Mouse (Mus musculus) limb, embryonic 14.5 days (tissue): Measurements from ENCODE around the gene Cmah. TPM values are rescaled to one million over a fixed set of nuclear protein-coding genes. Genes with fewer than 3 reads are reported as not detected.

Experiments
- ATAC-seq: fragments of 200-750 bp; cut with Nextera tagmentation; 2 replicates; pipeline ENCODE4 v1.8.0; 2017; ENCODE audit warnings: low read depth, moderate number of reproducible peaks, moderate TSS enrichment; ENCODE audit not compliant: low FRiP score
- DNase-seq: peaks from one replicate; pipeline ENCODE4 v3.0.0-alpha.2; 2015; ENCODE audit warnings: low spot score
- H3K27ac ChIP-seq: fragments of 300-500 bp; sonication (generic); replicated peaks from 2 replicates; pipeline ENCODE4 v1.5.1; 2014; ENCODE audit warnings: low read depth, mild to moderate bottlenecking, low read length, moderate library complexity, mixed read lengths
- H3K27me3 ChIP-seq: fragments of 300-500 bp; sonication (generic); 2 replicates; pipeline ENCODE4 v1.6.1; 2014; ENCODE audit warnings: low read length, mixed read lengths; ENCODE audit not compliant: control insufficient read depth, insufficient read depth
- H3K36me3 ChIP-seq: fragments of 300-500 bp; sonication (generic); 2 replicates; pipeline ENCODE4 v1.6.1; 2014; ENCODE audit warnings: mild to moderate bottlenecking, low read length, moderate library complexity, mixed read lengths; ENCODE audit not compliant: control insufficient read depth, insufficient read depth
- H3K4me1 ChIP-seq: fragments of 300-500 bp; sonication (generic); 2 replicates; pipeline ENCODE4 v1.6.1; 2014; ENCODE audit warnings: antibody characterized with exemption, low read length, mixed read lengths; ENCODE audit not compliant: control insufficient read depth, insufficient read depth
- H3K4me2 ChIP-seq: fragments of 300-500 bp; sonication (generic); replicated peaks from 2 replicates; pipeline ENCODE4 v1.6.1; 2014; ENCODE audit warnings: low read depth, mild to moderate bottlenecking, low read length, moderate library complexity; ENCODE audit not compliant: severe bottlenecking
- H3K4me3 ChIP-seq: fragments of 300-500 bp; sonication (generic); replicated peaks from 2 replicates; pipeline ENCODE4 v1.5.1; 2014; ENCODE audit warnings: low read length
- H3K9ac ChIP-seq: fragments of 300-500 bp; sonication (generic); 2 replicates; pipeline ENCODE4 v1.6.1; 2014; ENCODE audit warnings: mild to moderate bottlenecking, low read depth, low read length, moderate library complexity; ENCODE audit not compliant: severe bottlenecking
- H3K9me3 ChIP-seq: fragments of 300-500 bp; sonication (generic); 2 replicates; pipeline ENCODE4 v1.6.1; 2016; ENCODE audit warnings: low read length; ENCODE audit not compliant: control insufficient read depth
- POLR2A ChIP-seq: fragments of 200-500 bp; IDR thresholded peaks from 2 replicates; pipeline ENCODE4 v1.8.0; 2012; ENCODE audit warnings: inconsistent platforms, mild to moderate bottlenecking, moderate library complexity, borderline replicate concordance; ENCODE audit not compliant: insufficient read depth, insufficient read length; ENCODE audit errors: extremely low read depth
- WGBS: fragments of 180-500 bp; shearing (Covaris S2); extraction: QIAGEN DNeasy Blood & Tissue Kit; methylation state at CpG from one replicate; pipeline ENCODE4 v1.1.7; 2014; 5-methylcytosine and 5-hydroxymethylcytosine counted together
- polyA plus RNA-seq, 2 experiments: library from polyadenylated mRNA; depleted of rRNA in 1 of 2; stranded (reverse) in 1 of 2; unstranded in 1 of 2; fragments of >200 nt; fragmentation: Nextera tagmentation in 1 of 2; extraction: Ambion mirVana in 1 of 2; gene quantifications; 2 replicates each; pipeline versions ENCODE4 v1.2.1 to v1.2.3; 2012 to 2014

Gene Cmah
- polyA plus RNA-seq, 2 experiments = 0.30 to 0.48 TPM

DNA sequence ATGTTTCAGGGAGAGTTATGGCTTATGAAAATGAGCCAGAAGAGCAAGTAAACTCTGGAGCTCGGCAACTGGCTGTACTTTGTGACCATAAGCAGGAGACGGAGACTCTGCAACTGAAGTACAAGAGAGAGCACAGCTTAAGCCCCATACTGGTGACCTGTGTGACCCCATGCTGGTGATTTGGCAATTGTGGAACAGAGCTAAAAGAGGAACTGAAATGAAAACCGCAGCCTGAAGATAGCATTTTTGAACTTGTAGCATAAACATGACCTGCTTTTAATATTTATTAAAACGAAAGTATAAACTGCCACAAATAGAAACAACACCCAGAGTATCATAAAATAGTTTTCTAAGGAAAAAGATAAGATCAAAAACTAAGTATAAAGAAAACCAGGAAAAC lies 117.5 kb downstream of the Cmah start:
- H3K4me2 ChIP-seq = no peak overlapping the region
- no peaks in the 10 kb centered on the region for H3K4me1 ChIP-seq
- H3K9me3 ChIP-seq = no peaks in the 10 kb centered on the region
- H3K36me3 ChIP-seq = no peaks in the 10 kb centered on the region
- WGBS = 64% methylated on average over 4 of the region's 4 CpGs
- DNase-seq (no peak), ATAC-seq (no peak)
- no peak overlapping the region for H3K4me3 ChIP-seq
- H3K27me3 ChIP-seq = no peaks in the 10 kb centered on the region
- H3K27ac ChIP-seq = no peak overlapping the region
- H3K9ac ChIP-seq = no peak overlapping the region
- no peak for TF ChIP-seq POLR2A

GRCm38 (mm10) chr13:24445166-24445565 lies 118.0 kb downstream of the Cmah start:
- 86% methylated on average over 3 of the region's 3 CpGs for WGBS
- ATAC-seq (no peak), DNase-seq (no peak)
- Histone ChIP-seq H3K36me3 (no peaks in the 10 kb centered on the region), H3K27me3 (no peaks in the 10 kb centered on the region), H3K4me2 (no peak overlapping the region), H3K4me1 (no peaks in the 10 kb centered on the region), H3K27ac (no peak overlapping the region), H3K9me3 (no peaks in the 10 kb centered on the region), H3K9ac (no peak overlapping the region), H3K4me3 (no peak overlapping the region)
- TF ChIP-seq POLR2A = no peak

DNA sequence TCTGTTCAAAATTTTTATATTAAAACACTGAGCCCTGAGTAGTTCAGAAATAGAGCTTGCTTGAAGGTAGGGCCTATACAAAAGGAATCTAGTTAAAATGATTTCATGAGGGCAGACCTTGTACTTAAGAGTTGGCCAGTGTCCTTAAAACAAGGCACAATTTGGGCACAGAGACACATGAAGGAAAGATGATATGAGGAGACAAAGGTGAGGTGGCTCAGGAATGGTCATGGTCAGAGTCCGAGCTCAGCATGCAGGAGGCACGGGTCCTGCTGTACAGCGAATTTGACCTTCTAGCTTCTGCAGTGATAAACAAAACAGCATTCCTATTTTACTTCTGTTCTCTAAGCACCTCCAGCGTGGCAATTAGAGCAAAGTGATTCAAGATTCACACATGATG lies 118.9 kb downstream of the Cmah start:
- H3K9me3 ChIP-seq = no peaks in the 10 kb centered on the region
- TF ChIP-seq POLR2A = no peak
- no peak overlapping the region for H3K4me2 ChIP-seq
- no peaks in the 10 kb centered on the region for H3K4me1 ChIP-seq
- ATAC-seq (no peak), DNase-seq (no peak)
- H3K36me3 ChIP-seq = no peaks in the 10 kb centered on the region
- WGBS = 79% methylated on average over 4 of the region's 4 CpGs
- no peak overlapping the region for H3K4me3 ChIP-seq
- H3K9ac ChIP-seq = no peak overlapping the region
- no peak overlapping the region for H3K27ac ChIP-seq
- no peaks in the 10 kb centered on the region for H3K27me3 ChIP-seq

- Histone ChIP-seq H3K27me3 (no peaks in the 10 kb centered on the region), H3K4me2 (no peak overlapping the region), H3K27ac (no peak overlapping the region), H3K9me3 (no peaks in the 10 kb centered on the region), H3K36me3 (no peaks in the 10 kb centered on the region), H3K9ac (no peak overlapping the region), H3K4me3 (no peak overlapping the region), H3K4me1 (no peaks in the 10 kb centered on the region)
- DNase-seq (no peak), ATAC-seq (no peak)
- 56% methylated on average over 5 of the region's 5 CpGs for WGBS
- no peak for TF ChIP-seq POLR2A
These were observed 119.8 kb downstream of the Cmah start for GRCm38 (mm10) chr13:24447043-24447442.

- DNase-seq (no peak), ATAC-seq (no peak)
- no peak for TF ChIP-seq POLR2A
- no peaks in the 10 kb centered on the region for H3K27me3 ChIP-seq
- no peaks in the 10 kb centered on the region for H3K9me3 ChIP-seq
- no peaks in the 10 kb centered on the region for H3K36me3 ChIP-seq
- H3K4me1 ChIP-seq = no peaks in the 10 kb centered on the region
- no peak overlapping the region for H3K9ac ChIP-seq
- 60% methylated on average over 6 of the region's 6 CpGs for WGBS
- no peak overlapping the region for H3K4me2 ChIP-seq
- H3K4me3 ChIP-seq = no peak overlapping the region
- H3K27ac ChIP-seq = no peak overlapping the region
These were observed 121.4 kb downstream of the Cmah start for GRCm38 (mm10) chr13:24448578-24448977.

DNA sequence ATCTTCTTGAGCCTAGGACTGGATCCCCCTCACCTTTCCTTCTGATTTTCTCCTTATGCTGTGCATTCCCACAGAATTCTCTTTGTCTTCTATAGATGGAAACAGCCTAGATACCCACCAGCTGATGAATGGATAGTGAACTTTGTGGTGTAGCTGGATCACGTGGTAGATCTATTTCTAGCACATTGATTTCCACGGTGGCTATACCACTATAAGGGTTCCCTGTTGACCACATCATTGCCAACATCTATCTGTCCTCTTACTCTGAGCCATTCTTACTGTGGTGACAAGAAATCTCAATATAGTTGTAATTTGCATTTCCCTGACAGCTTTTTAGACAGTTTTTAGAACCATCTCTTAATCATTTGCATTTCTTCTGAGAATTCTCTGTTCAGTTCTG lies 124.3 kb downstream of the Cmah start:
- no peak for ATAC-seq
- H3K9me3 ChIP-seq = no peaks in the 10 kb centered on the region
- DNase-seq = no peak
- H3K4me3 ChIP-seq = no peak overlapping the region
- no peak overlapping the region for H3K9ac ChIP-seq
- TF ChIP-seq POLR2A = no peak
- H3K4me2 ChIP-seq = no peak overlapping the region
- H3K27me3 ChIP-seq = no peaks in the 10 kb centered on the region
- H3K36me3 ChIP-seq = no peaks in the 10 kb centered on the region
- H3K27ac ChIP-seq = no peak overlapping the region
- 75% methylated on average over 2 of the region's 2 CpGs for WGBS
- no peaks in the 10 kb centered on the region for H3K4me1 ChIP-seq
